Mouse (Mus musculus) erythroblast, embryonic 14.5 days (primary cell): ENCODE results near the gene Dapl1.

Source experiments
- GATA1 ChIP-seq: IDR thresholded peaks from 2 replicates; pipeline ENCODE4 v1.6.1; 2012; ENCODE audit warnings: low read length, inconsistent platforms, mixed read lengths
- TAL1 ChIP-seq: IDR thresholded peaks from 3 replicates; pipeline ENCODE4 v1.6.1; 2012; ENCODE audit warnings: low read length, inconsistent platforms, mixed read lengths

GRCm38 (mm10) chr2:59538031-59538430 lies 53.6 kb downstream of the Dapl1 start:
- TF ChIP-seq GATA1 (no peak), TAL1 (no peak)
